Mouse (Mus musculus) hindbrain, embryonic 16.5 days (tissue): ENCODE measurements at regions not wholly inside any gene's neighbourhood (a gene's known extent, or its start where the extent isn't known, plus 50 kb on each side); places are given as distances from the start of the nearest gene placed in this dataset.

Experiments used
- ATAC-seq: fragments of 200-750 bp; cut with Nextera tagmentation; 2 replicates; pipeline ENCODE4 v1.8.0; 2017; ENCODE audit warnings: moderate TSS enrichment, moderate library complexity
- H3K27ac ChIP-seq: fragments of 300-500 bp; sonication (generic); 2 replicates; pipeline ENCODE4 v1.5.1; 2014; ENCODE audit warnings: low read depth, mild to moderate bottlenecking, control low read depth, low read length, moderate library complexity
- H3K27me3 ChIP-seq: fragments of 300-500 bp; sonication (generic); replicated peaks from 2 replicates; pipeline ENCODE4 v1.6.1; 2014; ENCODE audit warnings: low read length; ENCODE audit not compliant: control insufficient read depth, insufficient read depth
- H3K36me3 ChIP-seq: fragments of 300-500 bp; sonication (generic); 2 replicates; pipeline ENCODE4 v1.6.1; 2014; ENCODE audit warnings: mild to moderate bottlenecking, low read length, moderate library complexity, mixed read lengths; ENCODE audit not compliant: control insufficient read depth, insufficient read depth
- H3K4me1 ChIP-seq: fragments of 300-500 bp; sonication (generic); 2 replicates; pipeline ENCODE4 v1.6.1; 2014; ENCODE audit warnings: low read depth, low read length; ENCODE audit not compliant: control insufficient read depth, insufficient read depth
- H3K4me2 ChIP-seq: fragments of 300-500 bp; sonication (generic); 2 replicates; pipeline ENCODE4 v1.6.1; 2014; ENCODE audit warnings: mild to moderate bottlenecking, low read length, control low read depth, moderate library complexity
- H3K4me3 ChIP-seq: fragments of 300-500 bp; sonication (generic); 2 replicates; pipeline ENCODE4 v1.5.1; 2014; ENCODE audit warnings: mild to moderate bottlenecking, low read length, control low read depth, moderate library complexity
- H3K9ac ChIP-seq: fragments of 300-500 bp; sonication (generic); 2 replicates; pipeline ENCODE4 v1.6.1; 2014; ENCODE audit warnings: low read depth, mild to moderate bottlenecking, control low read depth, low read length, moderate library complexity
- H3K9me3 ChIP-seq: fragments of 300-500 bp; sonication (generic); 2 replicates; pipeline ENCODE4 v1.6.1; 2014; ENCODE audit warnings: mild to moderate bottlenecking, low read length, moderate library complexity; ENCODE audit not compliant: control insufficient read depth
- WGBS: fragments of 180-500 bp; shearing (Covaris S2); extraction: QIAGEN DNeasy Blood & Tissue Kit; methylation state at CpG from one replicate; pipeline ENCODE4 v1.1.7; 2014; 5-methylcytosine and 5-hydroxymethylcytosine counted together

DNA sequence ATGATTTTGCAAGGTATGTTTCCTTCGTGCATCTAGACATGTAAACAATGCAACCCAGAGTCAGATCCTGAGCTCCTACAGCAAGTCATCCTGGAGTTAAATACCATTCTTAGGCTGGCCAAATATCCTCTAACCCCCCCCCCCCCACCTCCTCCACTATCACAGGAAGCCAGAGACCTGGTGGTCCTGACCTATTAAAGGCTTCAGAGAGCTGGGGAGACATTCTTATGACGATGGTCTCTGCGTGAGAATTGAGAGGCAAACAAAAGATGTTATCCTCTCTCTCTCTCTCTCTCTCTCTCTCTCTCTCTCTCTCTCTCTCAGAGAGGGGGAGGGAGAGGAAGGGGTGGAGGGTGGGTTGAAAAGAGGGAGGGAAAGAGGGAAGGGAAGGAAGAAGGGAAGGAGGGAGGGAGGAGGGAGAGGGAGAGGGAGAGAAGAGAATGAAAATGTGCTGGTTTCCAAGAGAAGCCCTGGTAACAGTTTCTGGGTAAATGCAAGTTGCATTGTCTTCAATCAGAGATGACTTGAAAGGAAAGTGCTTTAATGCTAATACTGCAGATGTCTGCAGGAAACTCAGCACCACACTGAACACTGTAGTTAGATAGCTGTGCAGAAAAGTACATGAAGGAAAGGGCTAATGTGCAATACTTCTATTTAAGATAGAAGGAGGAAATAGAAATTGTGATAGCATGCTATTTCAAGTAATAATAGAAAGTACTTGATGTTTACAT is 125.3 kb downstream of the Tmem38b start:
- H3K9ac ChIP-seq, result no peak overlapping the region
- H3K36me3 ChIP-seq, result no peaks in the 10 kb centered on the region
- H3K4me3 ChIP-seq, result no peak overlapping the region
- H3K4me2 ChIP-seq, result no peak overlapping the region
- ATAC-seq, result peak; percentile 45; the same call in 1 of the 2 replicates
- no peaks in the 10 kb centered on the region for H3K27me3 ChIP-seq
- H3K9me3 ChIP-seq, result no peaks in the 10 kb centered on the region
- peaks cover 6% of the 10 kb centered on the region; the same call in 1 of the 2 replicates for H3K4me1 ChIP-seq
- 11% methylated on average over 3 of the region's 3 CpGs for WGBS
- H3K27ac ChIP-seq, result peak overlapping the region; percentile 54; the same call in 1 of the 2 replicates

DNA sequence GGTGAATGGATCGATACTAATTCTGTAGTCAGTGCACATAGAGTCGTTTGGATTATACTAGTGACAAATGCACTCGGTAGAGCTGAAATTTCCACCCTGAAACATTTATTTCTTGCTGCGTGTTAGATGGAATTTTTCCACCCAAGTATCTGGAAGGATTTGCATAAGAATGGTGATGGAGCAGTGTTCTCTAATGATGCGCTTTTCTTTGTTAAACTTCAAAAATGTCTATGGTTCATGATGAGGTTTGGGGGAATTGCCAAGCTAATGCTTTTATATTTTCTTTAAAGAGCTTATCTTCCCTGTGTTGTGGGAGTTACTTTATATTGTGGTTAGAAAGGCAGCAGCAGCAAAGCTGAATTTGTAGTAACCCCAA is 125.9 kb downstream of the Tmem38b start:
- Histone ChIP-seq H3K4me3 (no peak overlapping the region), H3K4me2 (no peak overlapping the region), H3K9ac (no peak overlapping the region), H3K27me3 (no peaks in the 10 kb centered on the region), H3K36me3 (no peaks in the 10 kb centered on the region), H3K4me1 (peaks cover 6% of the 10 kb centered on the region; the same call in 1 of the 2 replicates), H3K27ac (0 out of 2 replicates have a peak overlapping the region, but pooled peaks have one; percentile 29), H3K9me3 (no peaks in the 10 kb centered on the region)
- 37% methylated on average over 5 of the region's 5 CpGs for WGBS
- no peak for ATAC-seq

DNA sequence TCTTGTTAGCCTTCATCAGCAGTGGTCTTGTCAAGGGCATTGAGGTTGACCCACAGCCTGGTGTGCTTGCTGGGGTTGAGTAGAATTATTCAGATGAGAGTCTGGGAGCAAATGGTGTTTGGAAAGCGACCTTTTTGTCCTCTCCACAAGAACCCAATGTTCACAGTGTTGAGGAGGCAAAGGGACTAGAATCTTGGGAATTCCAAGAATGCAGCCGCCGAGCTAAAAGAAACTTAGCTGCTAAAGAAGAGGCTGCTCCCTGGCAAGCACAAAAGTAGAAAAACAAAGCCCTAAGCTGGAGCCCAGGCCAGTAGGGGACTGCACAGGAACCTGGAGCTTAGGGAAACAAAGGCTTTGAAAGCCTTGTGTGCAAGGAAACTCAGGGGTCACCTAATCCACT is 126.4 kb downstream of the Tmem38b start:
- peaks cover 6% of the 10 kb centered on the region; the same call in 1 of the 2 replicates for H3K4me1 ChIP-seq
- H3K27me3 ChIP-seq, result no peaks in the 10 kb centered on the region
- no peak for ATAC-seq
- H3K4me2 ChIP-seq, result no peak overlapping the region
- no peaks in the 10 kb centered on the region for H3K9me3 ChIP-seq
- no peak overlapping the region for H3K9ac ChIP-seq
- no peaks in the 10 kb centered on the region for H3K36me3 ChIP-seq
- H3K27ac ChIP-seq, result 0 out of 2 replicates have a peak overlapping the region, but pooled peaks have one; percentile 29
- no peak overlapping the region for H3K4me3 ChIP-seq
- 12% methylated on average over 3 of the region's 3 CpGs for WGBS

DNA sequence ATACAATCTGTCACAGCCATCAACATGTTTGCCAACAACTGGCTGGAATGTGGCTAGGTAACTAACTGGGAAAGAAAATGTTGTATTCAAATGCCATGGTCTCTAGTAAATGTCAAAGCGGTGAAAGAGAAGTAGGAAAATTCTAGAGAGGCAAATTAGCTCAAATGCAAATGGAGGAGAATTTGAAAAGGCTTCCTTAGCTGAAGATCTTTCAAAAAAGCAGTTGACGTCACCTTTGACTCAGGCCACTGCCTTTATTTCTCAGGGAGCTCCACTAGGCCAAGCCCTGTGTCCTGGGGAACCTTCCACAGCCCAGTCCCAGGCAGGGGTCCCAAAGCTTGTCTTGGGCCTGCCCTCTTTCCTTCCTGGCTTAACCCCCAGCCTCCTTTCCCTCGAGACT is 136.6 kb downstream of the Tmem38b start:
- 75% methylated on average over 3 of the region's 3 CpGs for WGBS
- no peak overlapping the region for H3K27ac ChIP-seq
- H3K9ac ChIP-seq, result no peak overlapping the region
- H3K4me1 ChIP-seq, result no peaks in the 10 kb centered on the region
- no peaks in the 10 kb centered on the region for H3K27me3 ChIP-seq
- no peaks in the 10 kb centered on the region for H3K9me3 ChIP-seq
- H3K36me3 ChIP-seq, result no peaks in the 10 kb centered on the region
- no peak overlapping the region for H3K4me3 ChIP-seq
- no peak for ATAC-seq
- H3K4me2 ChIP-seq, result no peak overlapping the region

DNA sequence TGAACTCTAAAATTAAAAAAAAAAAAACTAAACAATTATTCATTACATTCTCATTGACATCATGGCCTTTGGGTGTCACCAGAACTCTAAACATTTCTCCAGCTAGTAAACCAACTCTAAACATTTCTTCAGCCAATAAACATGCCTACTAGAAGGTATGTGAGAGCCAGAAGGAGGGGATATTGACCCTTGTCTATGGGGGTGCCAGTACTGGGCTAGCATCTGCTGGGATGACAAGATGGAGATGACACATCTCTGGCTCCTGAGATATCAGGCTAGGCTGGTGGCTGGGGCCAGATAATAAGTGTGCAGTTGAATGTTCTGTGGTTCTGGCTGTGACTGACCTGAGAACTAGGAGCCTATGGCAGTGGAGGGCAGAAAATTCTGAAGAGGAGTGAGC is 144.6 kb downstream of the Tmem38b start:
- Histone ChIP-seq H3K9ac (no peak overlapping the region), H3K27ac (no peak overlapping the region), H3K36me3 (no peaks in the 10 kb centered on the region), H3K4me3 (no peak overlapping the region), H3K4me1 (no peaks in the 10 kb centered on the region), H3K9me3 (no peaks in the 10 kb centered on the region), H3K4me2 (no peak overlapping the region), H3K27me3 (no peaks in the 10 kb centered on the region)
- no peak for ATAC-seq

DNA sequence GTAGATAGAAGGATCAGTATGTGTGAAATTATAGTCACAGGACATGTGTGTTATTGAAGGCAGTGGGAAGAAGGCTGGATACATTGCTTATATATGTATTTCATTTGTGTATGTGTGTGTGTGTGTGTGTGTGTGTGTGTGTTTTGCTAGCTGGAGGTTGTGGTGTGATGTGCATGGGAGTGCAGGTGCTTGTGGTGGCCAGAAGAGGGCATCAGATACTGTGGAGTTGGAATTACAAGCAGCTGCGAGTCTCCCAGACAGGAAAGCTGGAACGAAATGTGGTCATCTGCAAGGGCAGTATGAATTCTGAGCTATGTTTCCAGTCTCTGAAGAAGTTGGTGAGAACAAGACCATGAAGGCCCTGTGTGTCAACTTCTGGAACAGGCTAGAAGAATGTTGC is 145.1 kb downstream of the Tmem38b start:
- no peak for ATAC-seq
- 96% methylated on average over 2 of the region's 2 CpGs for WGBS
- H3K9ac ChIP-seq, result no peak overlapping the region
- no peaks in the 10 kb centered on the region for H3K36me3 ChIP-seq
- H3K4me1 ChIP-seq, result no peaks in the 10 kb centered on the region
- no peak overlapping the region for H3K27ac ChIP-seq
- no peak overlapping the region for H3K4me3 ChIP-seq
- H3K9me3 ChIP-seq, result no peaks in the 10 kb centered on the region
- no peak overlapping the region for H3K4me2 ChIP-seq
- no peaks in the 10 kb centered on the region for H3K27me3 ChIP-seq

DNA sequence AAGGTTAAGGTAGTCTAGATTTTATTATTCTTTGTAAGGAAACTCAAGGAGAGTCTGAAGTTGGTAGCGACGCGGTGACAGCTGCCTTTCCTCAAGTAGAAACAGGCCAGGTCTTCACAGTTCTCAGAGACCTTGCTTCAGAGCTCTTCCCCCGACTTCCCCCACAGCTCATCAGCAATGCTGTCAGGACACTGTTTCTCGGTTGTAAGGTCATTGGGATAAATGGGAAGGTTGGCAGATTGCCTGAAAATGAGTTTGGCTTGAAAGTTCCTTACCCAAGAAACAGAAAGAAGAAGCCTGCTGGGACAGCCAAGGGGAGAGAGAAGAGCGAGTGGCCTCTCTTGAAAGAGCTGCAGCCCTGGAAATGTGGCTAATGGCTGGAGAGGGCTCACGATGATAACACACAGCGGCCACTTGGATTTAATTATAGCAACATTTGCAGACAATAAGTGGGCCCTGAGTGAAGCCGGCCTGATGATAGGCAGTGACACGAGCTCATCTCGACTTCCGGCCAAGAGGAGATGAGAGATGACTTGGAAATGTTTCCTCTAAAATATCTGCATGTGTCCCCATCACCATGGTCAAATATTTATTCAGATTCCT is 150.3 kb downstream of the Tmem38b start:
- Histone ChIP-seq H3K27me3 (no peaks in the 10 kb centered on the region), H3K4me3 (no peak overlapping the region), H3K4me2 (no peak overlapping the region), H3K36me3 (no peaks in the 10 kb centered on the region), H3K9ac (no peak overlapping the region), H3K27ac (no peak overlapping the region), H3K4me1 (no peaks in the 10 kb centered on the region), H3K9me3 (no peaks in the 10 kb centered on the region)
- no peak; the same call in 1 of the 2 replicates for ATAC-seq
- WGBS, result 63% methylated on average over 12 of the region's 12 CpGs

DNA sequence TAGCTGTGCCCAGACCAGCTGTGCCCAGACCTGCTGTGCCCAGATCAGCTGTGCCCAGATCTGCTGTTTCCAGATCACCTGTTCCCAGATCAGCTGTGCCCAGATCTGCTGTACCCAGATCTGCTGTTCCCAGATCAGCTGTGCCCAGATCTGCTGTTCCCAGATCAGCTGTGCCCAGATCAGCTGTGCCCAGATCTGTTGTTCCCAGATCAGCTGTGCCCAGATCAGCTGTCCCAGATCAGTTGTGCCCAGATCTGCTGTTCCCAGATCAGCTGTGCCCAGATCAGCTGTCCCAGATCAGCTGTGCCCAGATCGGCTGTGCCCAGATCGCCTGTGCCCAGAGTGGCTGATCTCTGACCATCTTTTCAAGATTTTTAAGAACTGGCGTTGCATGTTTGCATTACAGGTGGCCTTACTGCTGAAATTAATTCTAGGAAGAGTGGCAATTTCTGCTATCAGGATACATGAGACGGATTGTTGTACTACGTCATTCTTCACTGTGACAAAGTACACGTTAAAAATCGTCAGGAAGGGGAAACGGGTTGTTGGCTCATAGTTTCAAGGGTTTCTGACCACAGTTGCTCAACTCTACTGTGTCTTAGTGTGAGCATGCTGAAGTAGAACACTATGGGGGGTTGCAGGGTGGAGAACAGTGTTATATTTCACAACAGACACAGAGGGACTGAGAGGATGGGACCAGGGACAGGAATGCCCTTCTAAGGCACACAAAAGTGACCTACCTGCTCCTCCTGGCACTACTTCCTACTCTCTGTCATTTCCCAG is 160.9 kb downstream of the Tmem38b start:
- no peak for ATAC-seq
- Histone ChIP-seq H3K4me3 (no peak overlapping the region), H3K36me3 (no peaks in the 10 kb centered on the region), H3K27ac (no peak overlapping the region), H3K9me3 (no peaks in the 10 kb centered on the region), H3K9ac (no peak overlapping the region), H3K27me3 (no peaks in the 10 kb centered on the region), H3K4me2 (no peak overlapping the region), H3K4me1 (no peaks in the 10 kb centered on the region)
- WGBS, result 92% methylated on average over 8 of the region's 8 CpGs

DNA sequence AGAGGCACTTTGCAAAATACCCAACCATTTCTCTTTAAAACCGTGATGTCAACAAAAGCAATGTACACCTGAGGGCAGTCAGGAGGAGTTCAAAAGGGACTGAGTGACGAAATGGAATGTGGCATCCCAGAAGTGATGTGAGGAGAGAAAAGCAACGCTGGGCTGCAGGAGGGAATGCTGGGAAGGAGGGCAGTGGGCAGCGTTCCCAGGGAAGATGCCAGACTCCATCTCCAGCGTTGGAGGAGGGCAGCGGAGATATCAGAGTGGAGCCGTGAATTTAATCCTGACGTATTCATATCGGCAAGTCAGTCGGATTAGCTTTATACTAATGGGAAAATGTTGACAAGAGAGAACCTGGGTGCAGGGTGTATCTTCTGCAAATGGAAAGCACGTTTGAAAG is 161.7 kb downstream of the Tmem38b start:
- no peaks in the 10 kb centered on the region for H3K27me3 ChIP-seq
- no peak overlapping the region for H3K9ac ChIP-seq
- no peak overlapping the region for H3K4me2 ChIP-seq
- no peak overlapping the region for H3K4me3 ChIP-seq
- H3K27ac ChIP-seq, result no peak overlapping the region
- H3K9me3 ChIP-seq, result no peaks in the 10 kb centered on the region
- WGBS, result 82% methylated on average over 11 of the region's 11 CpGs
- H3K4me1 ChIP-seq, result no peaks in the 10 kb centered on the region
- ATAC-seq, result no peak
- no peaks in the 10 kb centered on the region for H3K36me3 ChIP-seq
